Mouse (Mus musculus): Measurements from ENCODE around the gene Trip10. TPM values are rescaled to one million over a fixed set of nuclear protein-coding genes. Genes with fewer than 3 reads are reported as not detected.

Gene Trip10
- total and polyA plus RNA-seq, 3 experiments = 10.9 to 20.8 TPM; not detected in 1

DNA sequence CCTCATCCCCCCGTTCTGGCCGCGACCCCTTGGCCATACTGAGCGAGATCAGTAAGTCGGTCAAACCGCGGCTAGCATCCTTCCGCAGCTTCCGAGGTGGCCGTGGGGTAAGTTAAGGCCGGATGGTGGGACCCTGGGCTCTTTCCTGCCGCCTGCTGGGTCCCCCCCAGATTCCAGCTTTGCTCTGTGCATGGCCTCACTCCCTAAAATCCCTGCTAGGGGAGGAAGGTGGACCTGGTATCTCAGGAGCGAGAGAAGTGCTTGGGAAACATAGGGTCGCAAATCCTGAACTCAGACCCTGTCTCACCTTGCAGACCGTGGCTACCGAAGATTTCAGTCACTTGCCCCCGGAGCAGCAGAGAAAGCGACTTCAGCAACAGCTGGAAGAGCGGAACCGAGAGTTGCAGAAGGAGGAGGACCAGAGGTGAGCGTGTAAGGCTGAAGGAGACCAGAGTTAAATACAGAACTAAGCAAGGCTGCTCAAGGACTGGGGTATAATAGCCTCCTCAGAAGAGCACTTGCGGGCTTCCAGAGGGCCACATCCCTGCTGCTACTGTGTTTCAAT lies 7.7 kb downstream of the Trip10 start:
- no peak for DNase-seq (ENCODE audit: low read depth, low spot score)
- H3K27ac ChIP-seq (ENCODE audit: control insufficient read depth, low read depth, low read length) = no peak overlapping the region
- peaks cover 2% of the 10 kb centered on the region; the same call in 1 of the 2 replicates for H3K79me2 ChIP-seq (ENCODE audit: control insufficient read depth, insufficient read depth, low read length, poor library complexity)
- no peak for TF ChIP-seq TCF12 (IDR thresholded peaks at IDR 0.05; ENCODE audit: low read depth, low read length)
- no peak for TF ChIP-seq MXI1 (IDR thresholded peaks at IDR 0.05; ENCODE audit: low read depth, low read length)
- no peak for TF ChIP-seq MYC (IDR thresholded peaks at IDR 0.05; ENCODE audit: low read depth, low read length)
- TF ChIP-seq NELFE (IDR thresholded peaks at IDR 0.05; ENCODE audit: low read depth, low read length) = no peak
- TF ChIP-seq SMC3 (IDR thresholded peaks at IDR 0.05; ENCODE audit: low read depth, low read length) = no peak
- no peak for TF ChIP-seq NRF1 (IDR thresholded peaks at IDR 0.05; ENCODE audit: insufficient read depth, low read depth, low read length, poor library complexity, severe bottlenecking)
- TF ChIP-seq USF2 (IDR thresholded peaks at IDR 0.05; ENCODE audit: borderline replicate concordance in 1 of 2, insufficient read depth in 1 of 2, low read depth in 1 of 2, low read length in 2 of 2) = no peak
- TF ChIP-seq MAX (IDR thresholded peaks at IDR 0.05; ENCODE audit: low read length) = no peak
- TF ChIP-seq E2F4 (IDR thresholded peaks at IDR 0.05; ENCODE audit: borderline replicate concordance, low read depth, low read length) = no peak
- no peak for TF ChIP-seq ETS1 (IDR thresholded peaks at IDR 0.05; ENCODE audit: low read depth, low read length)
- no peak for TF ChIP-seq GABPA (IDR thresholded peaks at IDR 0.05; ENCODE audit: low read depth, low read length)
- H3K36me3 ChIP-seq (ENCODE audit: control insufficient read depth in 1 of 2, insufficient read depth in 2 of 2, low read length in 2 of 2) = peaks cover 0 to 4% of the 10 kb centered on the region in 2 experiments; a peak in 2 of 4 replicates
- no peaks in the 10 kb centered on the region for H3K27me3 ChIP-seq (ENCODE audit: control insufficient read depth in 1 of 2, insufficient read depth in 2 of 2, low read length in 2 of 2)
- no peak overlapping the region for H3K9ac ChIP-seq (ENCODE audit: control insufficient read depth, low read depth, low read length, poor library complexity, severe bottlenecking)
- H3K4me1 ChIP-seq (ENCODE audit: control insufficient read depth in 1 of 2, insufficient read depth in 2 of 2, low read length in 2 of 2) = peaks cover 0 to 15% of the 10 kb centered on the region in 2 experiments; a peak in 1 of 4 replicates
- no peak overlapping the region for H3K4me3 ChIP-seq (ENCODE audit: control insufficient read depth in 1 of 2, insufficient read depth in 1 of 2, low read depth in 2 of 2, low read length in 2 of 2)
- no peaks in the 10 kb centered on the region for H3K9me3 ChIP-seq (replicated peaks; ENCODE audit: insufficient read depth, low read length)

DNA sequence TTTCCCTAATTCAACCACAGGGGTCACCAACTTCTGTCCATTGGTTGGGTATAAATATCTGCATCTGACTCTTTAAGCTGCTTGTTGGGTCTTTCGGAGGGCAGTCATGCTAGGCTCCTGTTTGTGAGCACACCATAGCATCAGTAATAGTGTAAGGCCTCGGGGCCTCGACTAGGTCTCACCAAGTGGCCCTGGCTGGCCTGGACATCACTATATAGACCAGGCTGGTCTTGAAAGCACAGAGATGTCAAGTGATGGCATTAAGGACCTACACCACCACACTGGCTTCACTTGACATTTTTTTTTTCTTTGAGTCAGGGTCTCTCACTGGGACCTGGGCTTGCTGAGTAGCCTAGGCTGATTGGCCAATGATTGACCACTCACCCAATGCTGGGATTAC lies 8.9 kb downstream of the Trip10 start:
- no peak for TF ChIP-seq SMC3 (IDR thresholded peaks at IDR 0.05; ENCODE audit: low read depth, low read length)

DNA sequence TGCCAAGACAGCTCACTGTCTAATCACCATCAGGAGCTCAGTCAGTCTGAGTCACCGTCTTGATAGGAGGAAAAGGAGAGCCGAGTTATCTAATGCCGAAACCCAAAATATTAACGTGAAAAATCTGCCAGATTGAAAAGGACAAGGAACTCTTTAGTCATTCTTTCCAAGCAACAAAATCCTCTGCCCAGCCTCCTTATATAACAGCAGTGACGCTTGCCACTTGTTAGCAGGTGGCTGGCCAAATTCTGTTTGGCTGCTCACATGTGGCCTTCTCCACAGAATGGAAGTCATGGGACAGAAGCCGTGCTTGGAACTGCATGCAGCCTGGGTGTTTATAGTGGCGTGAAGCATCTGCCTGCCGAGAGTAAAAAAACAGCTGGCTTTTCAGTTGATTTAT lies 10.5 kb downstream of the Trip10 start:
- peaks cover 0 to 4% of the 10 kb centered on the region in 2 experiments; a peak in 2 of 4 replicates for H3K36me3 ChIP-seq (ENCODE audit: control insufficient read depth in 1 of 2, insufficient read depth in 2 of 2, low read length in 2 of 2)
- no peak overlapping the region for H3K9ac ChIP-seq (ENCODE audit: control insufficient read depth, low read depth, low read length, poor library complexity, severe bottlenecking)
- H3K4me1 ChIP-seq (ENCODE audit: control insufficient read depth in 1 of 2, insufficient read depth in 2 of 2, low read length in 2 of 2) = peaks cover 0 to 15% of the 10 kb centered on the region in 2 experiments; a peak in 1 of 4 replicates
- no peak overlapping the region for H3K27ac ChIP-seq (ENCODE audit: control insufficient read depth, low read depth, low read length)
- no peaks in the 10 kb centered on the region for H3K9me3 ChIP-seq (replicated peaks; ENCODE audit: insufficient read depth, low read length)
- TF ChIP-seq ZNF384 (IDR thresholded peaks at IDR 0.05; ENCODE audit: low read depth, low read length) (no peak), RCOR1 (IDR thresholded peaks at IDR 0.05; ENCODE audit: low read depth, low read length) (0 out of 2 replicates have a peak, but pooled peaks have one; percentile 19)
- peaks cover 2% of the 10 kb centered on the region; the same call in 1 of the 2 replicates for H3K79me2 ChIP-seq (ENCODE audit: control insufficient read depth, insufficient read depth, low read length, poor library complexity)
- no peak overlapping the region for H3K4me3 ChIP-seq (ENCODE audit: control insufficient read depth in 1 of 2, insufficient read depth in 1 of 2, low read depth in 2 of 2, low read length in 2 of 2)
- no peak for DNase-seq (ENCODE audit: low read depth, low spot score)
- H3K27me3 ChIP-seq (ENCODE audit: control insufficient read depth in 1 of 2, insufficient read depth in 2 of 2, low read length in 2 of 2) = no peaks in the 10 kb centered on the region

More for the DNA sequence above, 8.9 kb downstream of the Trip10 start:
- Histone ChIP-seq H3K9ac (ENCODE audit: control insufficient read depth, low read depth, low read length, poor library complexity, severe bottlenecking) (no peak overlapping the region), H3K36me3 (ENCODE audit: control insufficient read depth in 1 of 2, insufficient read depth in 2 of 2, low read length in 2 of 2) (peaks cover 0 to 4% of the 10 kb centered on the region in 2 experiments; a peak in 2 of 4 replicates), H3K79me2 (ENCODE audit: control insufficient read depth, insufficient read depth, low read length, poor library complexity) (peaks cover 2% of the 10 kb centered on the region; the same call in 1 of the 2 replicates), H3K4me3 (ENCODE audit: control insufficient read depth in 1 of 2, insufficient read depth in 1 of 2, low read depth in 2 of 2, low read length in 2 of 2) (no peak overlapping the region), H3K4me1 (ENCODE audit: control insufficient read depth in 1 of 2, insufficient read depth in 2 of 2, low read length in 2 of 2) (peaks cover 0 to 15% of the 10 kb centered on the region in 2 experiments; a peak in 1 of 4 replicates), H3K27ac (ENCODE audit: control insufficient read depth, low read depth, low read length) (no peak overlapping the region), H3K9me3 (replicated peaks; ENCODE audit: insufficient read depth, low read length) (no peaks in the 10 kb centered on the region), H3K27me3 (ENCODE audit: control insufficient read depth in 1 of 2, insufficient read depth in 2 of 2, low read length in 2 of 2) (no peaks in the 10 kb centered on the region)
- DNase-seq (ENCODE audit: low read depth, low spot score) = no peak

Data from MEL (cell line).